Mouse (Mus musculus) embryo, embryonic 10 days (tissue): ENCODE results near the gene Nrxn3.

Experiments
- DNase-seq: peaks from one replicate; pipeline ENCODE4 v3.0.0-alpha.2; 2015; ENCODE audit warnings: low spot score

Gene Nrxn3

DNA sequence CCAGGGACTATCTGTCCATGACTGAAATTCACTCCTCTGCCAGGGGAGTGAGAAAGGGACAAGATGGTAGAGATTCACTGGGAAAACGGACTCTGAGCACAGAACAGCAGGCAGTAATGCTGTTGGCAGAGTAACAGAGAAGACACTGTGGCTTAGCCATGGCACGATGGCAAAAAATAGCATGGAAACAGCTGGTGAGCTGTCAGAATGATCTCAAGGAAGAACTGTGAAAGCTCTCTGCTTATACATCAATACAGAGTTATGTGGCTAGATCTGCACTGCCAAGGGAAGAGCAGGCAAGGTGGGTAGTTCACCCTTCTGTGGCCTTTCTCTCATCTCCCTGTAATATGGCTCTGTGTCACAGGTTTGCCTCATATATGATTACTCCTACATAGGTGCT, 1419.3 kb downstream of the Nrxn3 start:
- DNase-seq = no peak

DNA sequence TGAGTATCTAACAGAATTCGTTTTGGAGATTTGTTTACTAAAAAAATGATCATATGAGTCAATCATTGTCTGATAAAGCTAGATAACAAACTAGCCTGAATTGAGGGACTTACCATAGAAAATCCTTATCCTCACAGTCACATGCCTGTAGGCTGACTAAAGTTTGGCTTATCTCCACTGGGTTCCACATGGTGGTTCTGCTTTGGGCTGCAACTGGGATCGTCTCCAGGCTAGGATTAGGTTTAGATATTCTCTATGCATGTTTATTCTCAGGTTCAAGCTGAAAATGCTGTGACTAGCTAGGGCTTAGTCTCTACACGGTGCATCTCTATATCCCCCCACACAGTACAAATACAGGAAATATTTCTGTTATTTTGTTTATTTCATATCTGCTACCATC, 1421.6 kb downstream of the Nrxn3 start:
- no peak for DNase-seq

DNA sequence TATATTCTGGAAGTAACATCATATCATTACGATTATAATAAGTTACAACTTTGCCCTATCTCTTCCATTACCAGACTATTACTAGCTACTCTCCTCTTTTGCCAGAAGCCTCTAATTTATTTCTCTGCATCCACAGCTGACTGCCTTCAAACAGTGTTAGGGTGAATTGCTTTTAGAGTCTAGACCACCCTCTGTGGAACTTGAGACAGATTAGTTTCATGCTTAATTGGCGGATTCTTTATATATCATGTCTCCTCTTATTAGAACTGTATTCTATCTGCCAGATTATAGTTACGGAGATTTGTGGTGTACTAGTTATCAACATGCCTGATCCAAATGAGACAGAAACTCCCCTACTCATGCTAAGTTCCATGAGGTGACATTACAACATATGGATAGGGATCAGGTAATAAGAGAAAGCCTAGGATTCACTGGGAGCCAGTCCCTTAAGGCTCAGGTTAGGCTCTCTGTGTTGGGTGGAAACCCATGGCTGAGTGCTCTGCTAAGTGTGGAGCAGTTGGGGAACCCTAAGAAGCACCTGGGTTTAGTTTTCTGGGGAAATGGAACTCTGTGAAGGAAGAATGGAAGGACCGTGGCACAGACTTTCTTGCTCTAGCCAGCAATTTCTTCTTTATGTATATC, 1435.6 kb downstream of the Nrxn3 start:
- DNase-seq = no peak

DNA sequence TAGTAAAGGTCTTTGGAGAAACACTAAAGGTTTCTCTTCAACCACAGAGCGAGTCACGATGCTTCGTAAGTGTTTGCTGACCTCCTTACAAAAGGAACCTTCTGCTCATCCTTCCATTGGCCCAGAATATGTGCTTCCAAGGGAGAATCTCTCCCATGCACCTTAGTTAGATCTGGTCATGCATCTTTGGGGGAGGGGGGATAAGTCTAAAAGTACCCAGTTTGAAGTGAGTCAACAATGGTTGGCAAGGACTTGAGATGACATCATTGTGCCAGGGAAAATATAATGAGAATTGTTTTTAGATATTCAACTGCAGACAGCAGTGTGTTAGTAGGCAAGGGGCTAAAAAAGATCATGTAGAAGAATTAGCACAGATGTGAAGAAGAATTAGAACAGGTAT, 1437.2 kb downstream of the Nrxn3 start:
- DNase-seq = no peak

DNA sequence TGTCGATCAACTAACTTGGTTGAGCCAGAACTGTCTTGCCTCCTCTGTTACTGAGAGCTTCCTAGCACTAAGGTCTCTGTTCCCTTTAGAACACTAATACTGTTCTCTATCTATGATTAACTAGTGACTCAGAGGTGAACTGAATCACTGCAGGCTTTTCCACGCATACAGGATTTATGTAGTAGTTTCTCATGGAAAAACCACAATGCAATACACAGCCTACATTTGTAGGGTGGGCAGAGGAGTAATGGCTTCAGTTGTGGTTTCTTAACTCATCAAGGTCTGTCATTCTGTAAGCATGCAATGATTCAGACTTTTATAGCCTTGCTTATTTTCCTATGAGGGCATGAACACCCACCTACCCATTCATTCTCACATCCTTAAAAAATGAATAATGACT, 1443.4 kb downstream of the Nrxn3 start:
- DNase-seq = no peak

DNA sequence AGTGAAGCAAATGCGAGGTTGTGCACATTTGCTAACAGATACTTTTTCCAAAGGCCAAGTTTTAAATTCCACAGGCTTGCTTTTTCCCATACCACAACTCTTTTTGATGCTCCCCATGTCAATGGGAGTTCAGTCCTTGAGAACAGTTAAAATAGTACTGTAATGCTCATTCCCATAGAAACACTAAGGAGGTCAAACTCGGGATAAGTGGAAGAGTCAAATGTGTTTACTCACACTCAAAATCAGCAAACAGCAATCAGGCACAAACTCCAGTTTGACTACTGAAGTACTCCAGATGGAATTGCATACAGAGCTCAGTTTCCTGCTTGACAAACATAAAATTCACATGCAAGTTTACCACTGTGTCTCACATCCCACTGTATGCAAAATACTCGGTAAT, 1458.9 kb downstream of the Nrxn3 start:
- no peak for DNase-seq

DNA sequence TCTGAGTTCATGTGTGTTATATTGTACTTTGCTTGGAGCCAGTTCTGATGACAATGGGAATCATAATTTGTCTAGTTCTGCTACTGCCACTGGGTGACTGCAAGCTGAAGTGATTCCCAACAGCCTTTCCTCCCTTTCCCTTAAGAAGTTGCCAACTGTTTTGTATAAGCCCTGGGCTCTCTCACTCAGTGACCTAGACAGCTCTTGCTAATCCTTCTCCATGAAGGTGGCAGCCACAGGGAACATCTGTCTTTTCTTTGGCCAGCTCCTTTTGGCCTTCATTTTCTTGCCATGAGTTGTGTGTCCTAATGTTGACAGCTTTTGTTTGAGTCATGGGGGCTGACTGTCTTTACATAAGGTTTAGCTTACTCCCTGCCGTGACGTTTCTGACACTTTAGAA, 1460.3 kb downstream of the Nrxn3 start:
- no peak for DNase-seq

DNA sequence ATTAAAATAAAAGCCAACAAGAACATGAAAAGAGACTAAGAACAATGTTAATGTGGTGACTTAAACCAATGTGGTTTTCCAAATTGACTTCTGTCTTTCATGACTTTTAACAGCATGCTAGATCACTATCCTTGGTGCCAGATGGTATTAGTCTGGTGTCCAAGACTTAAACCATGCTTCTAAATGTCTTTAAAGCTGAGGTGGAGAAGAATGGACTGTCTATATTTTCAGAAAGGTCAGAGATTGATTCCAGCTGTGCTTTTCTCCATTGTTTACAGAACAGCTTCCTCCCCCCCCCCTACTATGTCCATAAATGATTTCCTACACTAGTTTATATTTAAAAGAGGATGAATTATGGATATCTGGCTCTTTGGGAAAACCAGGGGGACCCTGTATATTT, 1473.5 kb downstream of the Nrxn3 start:
- peak; percentile 17 for DNase-seq

DNA sequence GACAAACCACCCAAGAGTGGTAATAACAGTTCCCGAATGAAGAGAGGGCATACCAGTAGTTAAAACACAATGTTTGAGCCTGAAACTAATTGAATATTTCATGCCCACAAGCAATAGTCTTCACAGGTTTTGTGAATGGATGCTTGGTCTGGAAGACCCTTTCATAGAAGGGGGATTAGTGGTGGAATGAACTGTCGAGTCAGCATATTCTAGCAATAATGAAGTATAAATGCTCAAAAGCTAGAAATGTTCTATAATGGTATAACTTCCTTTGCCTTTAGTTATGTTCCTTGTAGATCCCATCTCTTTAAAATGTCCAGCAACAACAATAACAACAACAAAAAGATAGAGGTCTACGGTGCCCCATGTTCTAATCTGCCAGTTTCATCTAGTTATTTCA, 1475.3 kb downstream of the Nrxn3 start:
- DNase-seq = no peak

DNA sequence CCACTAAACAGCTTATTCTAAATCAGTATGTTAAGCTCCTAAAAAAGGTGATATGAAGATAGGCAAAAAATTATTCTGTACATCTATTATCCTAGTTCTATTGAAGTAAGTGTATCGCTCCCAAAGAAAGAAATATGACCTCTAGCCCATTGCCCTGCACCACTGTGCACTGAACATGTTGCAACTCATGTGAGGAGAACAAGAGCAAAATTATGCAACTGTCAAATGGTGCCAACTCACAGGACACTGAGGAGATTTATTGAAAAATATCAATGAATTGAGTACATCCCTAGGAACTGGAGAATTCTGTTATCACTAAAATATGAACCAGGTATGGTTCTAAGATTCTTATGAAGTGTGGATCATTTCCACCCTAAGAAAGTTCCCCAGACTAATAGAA, 1479.8 kb downstream of the Nrxn3 start:
- no peak for DNase-seq

DNA sequence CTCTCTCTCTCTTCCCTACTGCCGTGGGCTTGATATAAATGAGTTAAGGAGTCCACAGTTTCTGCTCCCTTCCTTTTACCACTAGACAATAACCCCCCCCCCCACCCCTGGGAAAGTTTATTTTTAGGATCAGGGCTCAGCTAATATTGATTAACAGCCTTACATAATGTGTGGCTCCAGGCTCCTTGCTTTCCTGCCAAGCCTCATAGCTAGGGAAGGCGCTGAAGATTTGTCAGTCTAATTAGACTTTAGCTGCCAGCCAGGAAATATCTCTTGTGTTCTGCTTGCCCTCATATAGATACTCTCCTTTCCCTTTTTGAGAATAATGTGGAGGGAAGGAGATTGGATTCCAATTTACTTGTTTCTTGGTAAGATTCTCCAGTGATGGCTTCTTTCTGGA, 1488.7 kb downstream of the Nrxn3 start:
- DNase-seq = no peak

DNA sequence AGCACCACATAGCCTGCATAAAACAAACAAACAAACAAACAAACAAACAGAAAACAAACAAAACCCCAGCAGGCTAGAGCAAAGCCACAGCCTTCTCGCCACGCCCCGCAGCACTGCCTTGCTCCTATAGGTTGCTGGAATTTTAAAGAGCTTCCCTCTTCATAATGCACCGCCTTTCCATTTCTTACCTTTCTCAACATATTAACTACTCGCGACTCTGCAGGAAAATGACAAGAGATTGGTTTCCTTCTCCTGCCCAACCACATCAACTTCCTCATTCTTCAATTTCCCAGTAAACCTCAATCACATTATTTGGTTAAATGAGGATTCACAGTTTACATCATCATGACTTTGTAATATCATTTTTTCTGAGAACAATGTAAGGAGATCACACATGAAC, 1494.4 kb downstream of the Nrxn3 start:
- DNase-seq = no peak

DNA sequence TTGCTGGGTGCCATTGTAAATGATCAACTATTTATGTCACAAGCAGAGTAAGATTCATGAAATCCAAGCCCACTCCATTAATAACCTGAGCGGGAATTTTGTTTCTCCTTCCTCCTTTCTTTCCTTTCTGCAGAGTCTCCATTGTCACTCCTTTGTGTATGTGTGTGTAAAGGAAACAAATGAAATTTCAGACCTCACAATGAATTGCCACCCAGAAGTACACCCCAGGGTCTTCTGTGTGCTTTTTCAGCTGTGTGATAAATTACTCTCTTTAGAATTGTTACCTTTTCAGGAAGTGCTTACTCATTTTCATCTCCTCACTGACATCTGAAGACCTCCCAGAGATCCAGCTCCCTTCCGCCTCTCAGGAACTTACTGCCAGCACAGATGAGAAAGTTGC, 1506.4 kb downstream of the Nrxn3 start:
- peak; percentile 5 for DNase-seq

DNA sequence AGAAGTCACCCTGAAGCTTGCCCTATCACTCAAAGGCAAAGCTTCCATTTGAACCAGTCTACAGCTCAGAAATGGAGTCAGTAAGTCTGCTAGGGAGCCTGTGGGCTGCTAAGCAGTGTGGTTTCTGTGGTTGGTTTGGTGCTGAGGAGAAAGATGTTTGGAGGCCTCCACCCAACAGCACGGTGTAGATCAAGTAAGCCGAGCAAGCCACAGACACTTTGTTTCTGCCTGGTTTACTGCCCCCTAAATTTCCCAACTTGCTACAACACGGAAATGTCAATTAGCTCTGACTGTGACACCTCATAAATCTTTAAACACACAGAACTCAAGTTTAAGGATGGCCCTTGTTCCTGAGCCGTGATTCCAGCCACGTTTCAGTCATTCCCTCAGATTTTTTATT, 1513.4 kb downstream of the Nrxn3 start:
- peak; percentile 17 for DNase-seq

DNA sequence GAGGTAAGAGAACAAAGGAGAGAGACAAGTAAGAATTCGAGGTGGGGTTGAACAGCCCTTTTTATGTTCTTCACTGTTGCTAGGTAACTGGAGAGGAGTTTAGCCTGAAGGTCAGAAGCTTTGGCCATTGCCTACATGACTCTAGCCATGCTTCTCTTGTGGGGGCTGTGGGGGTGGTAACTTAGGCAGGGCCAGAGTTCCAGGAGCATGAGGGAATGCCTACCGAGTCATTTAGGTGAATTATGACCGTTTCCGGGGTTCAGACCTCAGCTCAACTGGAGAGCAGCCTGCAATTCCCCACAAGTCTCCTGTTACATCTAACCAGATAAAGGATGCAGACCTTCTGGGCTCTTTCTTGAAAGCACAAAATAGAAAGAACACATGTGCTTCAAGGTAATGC, 1537.6 kb downstream of the Nrxn3 start:
- DNase-seq = peak; percentile 17

DNA sequence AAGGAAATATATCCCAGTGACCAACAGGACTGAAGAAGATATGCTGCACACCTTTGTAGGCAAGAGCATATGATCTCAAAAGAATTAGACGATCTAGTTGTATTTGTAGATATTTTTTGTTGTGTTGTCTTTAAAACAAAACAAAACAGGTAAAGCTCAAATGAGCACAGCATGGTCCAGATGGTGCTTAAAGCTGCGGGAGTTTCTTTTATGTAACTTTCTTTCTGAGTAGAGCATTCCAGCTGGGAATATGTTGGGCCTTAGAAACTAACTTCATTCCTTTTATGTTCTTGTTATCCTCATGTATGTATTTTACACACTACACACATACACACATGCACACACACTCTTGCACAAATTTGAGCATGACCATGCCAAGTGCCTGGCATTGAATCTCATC, 1545.4 kb downstream of the Nrxn3 start:
- DNase-seq = no peak

DNA sequence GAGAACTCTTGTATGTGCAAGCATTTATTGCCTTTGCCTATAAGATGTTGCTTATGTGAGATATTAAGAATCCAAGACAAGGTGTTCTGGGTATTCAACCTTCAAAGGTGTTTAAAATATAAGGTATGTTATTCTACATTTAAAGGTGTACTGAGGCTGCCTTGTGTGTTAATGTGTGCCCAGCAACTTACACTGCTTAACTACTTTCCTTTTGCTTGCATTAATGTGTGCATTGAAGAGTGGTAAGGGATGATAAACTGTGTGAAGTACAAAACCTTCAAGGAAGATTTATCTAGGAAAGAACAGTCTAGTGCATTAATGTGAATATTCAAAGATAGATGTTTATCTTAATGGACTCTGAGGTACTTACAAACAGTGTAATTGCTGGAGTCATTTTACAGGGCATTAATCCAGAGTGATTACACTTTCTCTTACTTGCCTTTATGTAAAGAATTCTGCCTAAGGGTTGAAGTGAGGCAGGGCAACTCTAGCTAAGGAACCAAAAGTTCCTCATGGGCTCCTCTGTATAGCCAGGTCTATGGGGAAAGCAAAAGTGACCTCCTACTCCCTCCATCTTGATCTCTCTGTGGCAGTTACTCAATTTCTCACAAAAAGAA, 1548.2 kb downstream of the Nrxn3 start:
- DNase-seq = no peak

DNA sequence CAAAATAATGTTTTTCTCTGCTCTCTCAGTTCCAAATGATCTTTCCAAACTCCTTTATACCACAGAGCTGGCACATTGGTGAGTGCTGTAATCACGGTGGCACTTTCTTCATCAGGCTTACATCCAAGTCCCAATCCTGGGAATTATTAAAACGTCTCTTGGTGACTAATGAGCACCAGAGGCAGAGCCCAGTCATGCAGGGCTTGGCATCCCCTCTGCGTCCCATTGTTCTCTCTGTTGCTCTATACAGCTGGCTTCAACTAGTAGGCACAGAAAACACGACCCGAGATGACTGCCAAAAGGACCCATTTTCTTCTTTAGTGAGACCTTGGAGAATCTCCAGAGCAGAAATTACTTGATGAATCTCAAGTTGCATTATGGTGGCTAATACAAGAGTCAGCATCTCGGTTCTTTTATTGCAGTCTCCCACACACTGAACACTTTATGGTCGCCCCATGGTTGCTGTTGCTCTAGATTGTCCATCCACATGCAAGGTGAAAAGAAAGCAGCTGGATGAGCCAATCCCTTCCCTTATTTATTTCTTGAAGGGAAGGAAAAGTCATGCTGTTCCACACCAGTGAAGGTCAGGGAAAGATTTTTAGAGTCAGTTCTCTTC, 1552.1 kb downstream of the Nrxn3 start:
- DNase-seq = no peak

DNA sequence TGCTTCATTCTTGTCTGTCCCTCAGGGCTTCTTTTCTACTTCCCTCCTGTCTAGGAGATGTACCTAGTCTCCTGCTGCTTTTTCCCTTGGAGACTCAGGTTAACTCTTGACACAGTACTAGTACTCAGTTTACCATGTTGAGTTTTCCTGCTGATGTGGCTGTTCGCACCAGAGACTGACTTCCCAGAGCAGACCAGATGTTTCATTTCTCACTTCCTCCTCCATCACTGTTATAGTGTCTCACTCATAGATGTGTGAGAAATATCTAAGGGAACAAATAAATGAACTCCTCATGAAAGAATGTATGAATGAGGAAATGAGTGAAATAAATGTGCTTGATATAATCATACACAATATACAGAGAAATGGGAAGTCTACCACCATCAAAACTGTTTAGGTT, 1558.6 kb downstream of the Nrxn3 start:
- DNase-seq = no peak

DNA sequence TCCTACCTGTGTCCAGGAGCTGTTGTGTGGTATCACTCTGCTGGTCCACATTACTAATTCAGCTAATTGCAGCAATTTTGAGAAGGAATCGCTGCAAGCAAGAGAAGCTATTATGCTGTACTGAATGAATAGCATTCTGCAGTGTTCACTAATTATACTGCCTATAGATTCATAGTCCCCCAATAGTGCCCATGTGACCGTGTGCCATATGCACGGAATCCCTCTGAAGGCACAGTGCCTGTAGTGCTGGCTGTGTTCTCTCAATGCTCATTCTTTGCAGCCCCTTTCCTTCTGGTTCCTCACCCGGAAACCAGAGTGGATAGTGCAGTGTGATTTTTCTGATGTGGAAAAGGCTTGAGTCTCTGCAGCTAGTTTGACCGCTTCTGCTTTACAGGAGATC, 1560.3 kb downstream of the Nrxn3 start:
- DNase-seq = no peak

DNA sequence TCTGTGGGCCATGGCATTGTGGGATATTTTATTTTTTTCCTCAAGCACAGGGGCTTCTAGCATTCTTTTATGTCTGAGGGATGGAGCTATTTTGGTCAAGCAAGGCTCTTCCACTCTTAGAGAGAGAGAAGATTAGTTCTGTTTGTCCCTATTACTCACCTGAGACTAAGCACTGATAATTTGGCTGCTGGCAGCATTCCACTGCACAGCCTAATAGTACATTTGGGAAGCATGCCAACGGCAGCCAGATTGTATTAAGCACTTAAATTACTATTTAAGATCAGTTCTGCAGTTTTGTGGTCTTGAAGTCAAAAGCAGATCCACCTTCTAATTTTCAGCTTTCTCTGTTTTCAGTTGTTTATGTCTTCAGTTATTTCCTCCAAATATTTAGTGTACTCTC, 1580.0 kb downstream of the Nrxn3 start:
- DNase-seq = no peak

DNA sequence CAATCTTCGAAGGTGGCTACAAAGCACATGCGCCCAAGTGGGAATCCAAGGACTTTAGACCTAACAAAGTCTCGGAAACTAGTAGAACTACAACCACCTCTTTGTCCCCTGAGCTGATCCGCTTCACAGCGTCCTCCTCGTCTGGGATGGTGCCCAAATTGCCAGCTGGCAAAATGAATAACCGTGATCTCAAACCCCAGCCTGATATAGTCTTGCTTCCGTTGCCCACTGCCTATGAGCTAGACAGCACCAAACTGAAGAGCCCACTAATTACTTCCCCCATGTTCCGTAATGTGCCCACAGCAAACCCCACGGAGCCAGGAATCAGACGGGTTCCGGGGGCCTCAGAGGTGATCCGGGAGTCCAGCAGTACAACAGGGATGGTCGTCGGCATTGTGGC, 1609.1 kb downstream of the Nrxn3 start:
- no peak for DNase-seq

DNA sequence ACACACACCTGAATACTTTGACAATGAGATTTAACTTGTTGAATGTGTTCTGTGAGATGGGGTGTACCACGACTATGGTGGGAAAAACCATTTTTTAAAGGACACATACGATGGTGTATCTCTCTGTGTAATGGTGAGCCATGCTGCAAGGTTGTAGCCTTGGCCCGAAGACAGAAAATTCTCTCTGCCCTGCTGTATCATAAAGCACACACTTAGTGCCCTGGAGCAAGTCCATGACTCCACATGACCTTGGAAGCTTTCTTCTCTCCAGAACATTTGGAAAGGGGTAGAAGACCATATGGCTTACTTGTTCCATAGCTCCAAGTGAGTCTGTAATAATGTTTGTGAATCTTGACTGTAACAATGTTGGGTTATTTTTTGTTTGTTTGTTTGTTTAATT, 1609.8 kb downstream of the Nrxn3 start:
- no peak for DNase-seq
